Mouse (Mus musculus): ENCODE results near the gene Plscr3. TPM values are rescaled to one million over a fixed set of nuclear protein-coding genes. Genes with fewer than 3 reads are reported as not detected.

Gene Plscr3
- 41.3 and 79.4 TPM in 2 replicates for polyA plus RNA-seq (2012; ENCODE audit: insufficient read depth, low replicate concordance)

GRCm38 (mm10) chr11:69846198-69846680, at the start of gene Plscr3:
Plscr3 (plus strand) TSS chr11:69846376.
- H3K4me1 ChIP-seq: peaks cover 74% of the 10 kb centered on the region
- H3K9me3 ChIP-seq: no peaks in the 10 kb centered on the region
- H3K4me3 ChIP-seq (replicated peaks): peak within 1 kb of the TSS; percentile 97
- H3K27me3 ChIP-seq (replicated peaks): no peaks in the 10 kb centered on the region
- H3K36me3 ChIP-seq (replicated peaks; ENCODE audit: low read length): peaks cover 40% of the 10 kb centered on the region
- no peak for TF ChIP-seq GATA1 (IDR thresholded peaks at IDR 0.05; ENCODE audit: borderline replicate concordance, low read length)
- TF ChIP-seq FLI1 (IDR thresholded peaks at IDR 0.05; ENCODE audit: low read length): no peak

GRCm38 (mm10) chr11:69797924-69798323, 48.3 kb upstream of the Plscr3 start:
- H3K36me3 ChIP-seq (replicated peaks; ENCODE audit: low read length): no peaks in the 10 kb centered on the region
- TF ChIP-seq GATA1 (IDR thresholded peaks at IDR 0.05; ENCODE audit: borderline replicate concordance, low read length): no peak
- no peak for TF ChIP-seq FLI1 (IDR thresholded peaks at IDR 0.05; ENCODE audit: low read length)
- peaks cover 78% of the 10 kb centered on the region for H3K27me3 ChIP-seq (replicated peaks)
- no peaks in the 10 kb centered on the region for H3K9me3 ChIP-seq
- H3K4me3 ChIP-seq (replicated peaks): no peak overlapping the region
- peaks cover 65% of the 10 kb centered on the region for H3K4me1 ChIP-seq

GRCm38 (mm10) chr11:69799394-69800137, 46.6 kb upstream of the Plscr3 start:
- Histone ChIP-seq H3K36me3 (replicated peaks; ENCODE audit: low read length) (no peaks in the 10 kb centered on the region), H3K4me3 (replicated peaks) (peak overlapping the region; percentile 87), H3K27me3 (replicated peaks) (peaks cover 83% of the 10 kb centered on the region), H3K9me3 (no peaks in the 10 kb centered on the region), H3K4me1 (peaks cover 77% of the 10 kb centered on the region)
- TF ChIP-seq FLI1 (IDR thresholded peaks at IDR 0.05; ENCODE audit: low read length) (no peak), GATA1 (IDR thresholded peaks at IDR 0.05; ENCODE audit: borderline replicate concordance, low read length) (no peak)

- H3K36me3 ChIP-seq (replicated peaks; ENCODE audit: low read length): no peaks in the 10 kb centered on the region
- H3K4me3 ChIP-seq (replicated peaks): peak overlapping the region; percentile 87
- H3K27me3 ChIP-seq (replicated peaks): peaks cover 88% of the 10 kb centered on the region
- no peak for TF ChIP-seq FLI1 (IDR thresholded peaks at IDR 0.05; ENCODE audit: low read length)
- TF ChIP-seq GATA1 (IDR thresholded peaks at IDR 0.05; ENCODE audit: borderline replicate concordance, low read length): no peak
- peaks cover 75% of the 10 kb centered on the region for H3K4me1 ChIP-seq
- H3K9me3 ChIP-seq: no peaks in the 10 kb centered on the region
Observed at GRCm38 (mm10) chr11:69800138-69800391, 46.1 kb upstream of the Plscr3 start.

- peaks cover 70% of the 10 kb centered on the region for H3K4me1 ChIP-seq
- no peaks in the 10 kb centered on the region for H3K36me3 ChIP-seq (replicated peaks; ENCODE audit: low read length)
- H3K4me3 ChIP-seq (replicated peaks): peak overlapping the region; percentile 87
- TF ChIP-seq GATA1 (IDR thresholded peaks at IDR 0.05; ENCODE audit: borderline replicate concordance, low read length): no peak
- no peak for TF ChIP-seq FLI1 (IDR thresholded peaks at IDR 0.05; ENCODE audit: low read length)
- peaks cover 93% of the 10 kb centered on the region for H3K27me3 ChIP-seq (replicated peaks)
- H3K9me3 ChIP-seq: no peaks in the 10 kb centered on the region
Observed at GRCm38 (mm10) chr11:69800392-69801197, 45.6 kb upstream of the Plscr3 start.

- Histone ChIP-seq H3K4me1 (peaks cover 65% of the 10 kb centered on the region), H3K27me3 (replicated peaks) (peaks cover 92% of the 10 kb centered on the region), H3K9me3 (peaks cover under 1% of the 10 kb centered on the region; the same call in 1 of the 2 replicates), H3K4me3 (replicated peaks) (peak within 1 kb of the TSS; percentile 90), H3K36me3 (replicated peaks; ENCODE audit: low read length) (no peaks in the 10 kb centered on the region)
- TF ChIP-seq FLI1 (IDR thresholded peaks at IDR 0.05; ENCODE audit: low read length) (no peak), GATA1 (IDR thresholded peaks at IDR 0.05; ENCODE audit: borderline replicate concordance, low read length) (no peak)
Observed at GRCm38 (mm10) chr11:69801379-69801977, 44.7 kb upstream of the Plscr3 start, which contains the start of gene Fgf11. Fgf11 (minus strand) TSS chr11:69801857.

- no peaks in the 10 kb centered on the region for H3K36me3 ChIP-seq (replicated peaks; ENCODE audit: low read length)
- no peak for TF ChIP-seq GATA1 (IDR thresholded peaks at IDR 0.05; ENCODE audit: borderline replicate concordance, low read length)
- TF ChIP-seq FLI1 (IDR thresholded peaks at IDR 0.05; ENCODE audit: low read length): no peak
- peak overlapping the region; percentile 90 for H3K4me3 ChIP-seq (replicated peaks)
- H3K9me3 ChIP-seq: peaks cover 2% of the 10 kb centered on the region; the same call in 1 of the 2 replicates
- peaks cover 91% of the 10 kb centered on the region for H3K27me3 ChIP-seq (replicated peaks)
- H3K4me1 ChIP-seq: peaks cover 62% of the 10 kb centered on the region
Observed at GRCm38 (mm10) chr11:69802648-69803105, 43.5 kb upstream of the Plscr3 start.

GRCm38 (mm10) chr11:69803328-69803727, 42.8 kb upstream of the Plscr3 start:
- Histone ChIP-seq H3K27me3 (replicated peaks) (peaks cover 87% of the 10 kb centered on the region), H3K4me3 (replicated peaks) (peak overlapping the region; percentile 90), H3K9me3 (peaks cover 2% of the 10 kb centered on the region; the same call in 1 of the 2 replicates), H3K36me3 (replicated peaks; ENCODE audit: low read length) (no peaks in the 10 kb centered on the region), H3K4me1 (peaks cover 57% of the 10 kb centered on the region)
- TF ChIP-seq GATA1 (IDR thresholded peaks at IDR 0.05; ENCODE audit: borderline replicate concordance, low read length) (no peak), FLI1 (IDR thresholded peaks at IDR 0.05; ENCODE audit: low read length) (no peak)

GRCm38 (mm10) chr11:69803786-69804651, 42.2 kb upstream of the Plscr3 start:
- peak overlapping the region; percentile 90 for H3K4me3 ChIP-seq (replicated peaks)
- peaks cover 56% of the 10 kb centered on the region for H3K4me1 ChIP-seq
- TF ChIP-seq GATA1 (IDR thresholded peaks at IDR 0.05; ENCODE audit: borderline replicate concordance, low read length) (no peak), FLI1 (IDR thresholded peaks at IDR 0.05; ENCODE audit: low read length) (no peak)
- H3K36me3 ChIP-seq (replicated peaks; ENCODE audit: low read length): no peaks in the 10 kb centered on the region
- H3K9me3 ChIP-seq: peaks cover 2% of the 10 kb centered on the region; the same call in 1 of the 2 replicates
- peaks cover 84% of the 10 kb centered on the region for H3K27me3 ChIP-seq (replicated peaks)
